Mouse (Mus musculus): ENCODE data around the gene Gm9268. TPM values are rescaled to one million over a fixed set of nuclear protein-coding genes. Genes with fewer than 3 reads are reported as not detected.
"Not testable (repeated sequence)": the region's sequence is repeated elsewhere in the genome, so short reads cannot be mapped to it uniquely, and the experiment has no call there.

Gene Gm9268
- polyA plus RNA-seq (2015; fragmentation: Nextera tagmentation; extraction: Ambion mirVana), result not detected in 2 replicates

DNA sequence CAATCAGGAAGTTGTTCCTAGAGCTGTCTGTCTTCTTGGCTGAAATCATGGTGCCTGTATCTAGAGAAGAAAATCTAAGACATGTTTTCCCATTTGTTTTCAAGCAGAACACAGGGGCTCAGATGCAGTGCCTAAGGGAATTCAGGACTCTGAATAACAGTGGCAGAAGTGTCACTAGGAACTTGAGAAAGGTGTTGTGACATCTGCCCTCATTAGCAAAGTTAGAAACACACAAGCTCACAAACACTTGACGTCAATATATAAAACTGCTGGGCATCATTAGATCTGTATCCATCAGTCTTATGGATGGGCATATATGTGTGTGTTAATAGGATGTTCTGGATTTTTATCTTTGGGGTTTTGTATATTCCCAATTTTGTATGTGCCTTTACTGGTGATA, at the start of gene Gm9268:
Gm9268 (plus strand) TSS at position 301 of the 400 bp plus-strand sequence.
- not testable (repeated sequence) for H3K4me2 ChIP-seq (replicated peaks; ENCODE audit: low read depth); H3K27ac ChIP-seq (ENCODE audit: low read depth, low read length); H3K27me3 ChIP-seq (replicated peaks; ENCODE audit: control insufficient read depth, insufficient read depth, low read length); H3K36me3 ChIP-seq (ENCODE audit: control insufficient read depth, insufficient read depth); H3K9me3 ChIP-seq (ENCODE audit: control insufficient read depth); H3K4me3 ChIP-seq (ENCODE audit: low read depth, low read length); H3K9ac ChIP-seq (ENCODE audit: low read depth, low read length); ATAC-seq; H3K4me1 ChIP-seq (replicated peaks; ENCODE audit: control insufficient read depth, insufficient read depth, low read length)
- no CpG with 5 or more reads among the region's 1 CpGs for WGBS

DNA sequence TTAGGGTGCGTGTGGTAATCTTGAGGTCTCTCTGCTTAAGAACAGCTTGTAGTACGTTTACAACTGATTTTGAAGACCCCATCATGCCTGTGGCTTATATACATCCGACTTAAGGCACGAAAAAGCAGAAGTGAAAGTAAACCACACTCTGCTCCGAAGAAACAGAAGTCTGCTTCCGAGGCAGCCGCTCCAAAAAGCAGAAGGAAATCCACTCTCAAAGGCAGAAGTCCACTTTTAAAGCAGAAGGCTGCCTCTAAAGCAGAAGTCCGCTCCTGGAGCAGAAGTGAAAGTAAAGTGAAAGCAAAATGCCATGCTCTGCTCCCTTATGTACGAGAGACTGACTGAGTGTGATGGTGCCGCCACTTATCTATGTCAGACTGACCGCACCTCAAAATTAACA, 38.5 kb upstream of the Gm9268 start:
- Histone ChIP-seq H3K4me1 (replicated peaks; ENCODE audit: control insufficient read depth, insufficient read depth, low read length) (no peaks in the 10 kb centered on the region), H3K4me3 (ENCODE audit: low read depth, low read length) (no peak overlapping the region), H3K27me3 (replicated peaks; ENCODE audit: control insufficient read depth, insufficient read depth, low read length) (no peaks in the 10 kb centered on the region), H3K9ac (ENCODE audit: low read depth, low read length) (no peak overlapping the region), H3K9me3 (ENCODE audit: control insufficient read depth) (peaks cover 9% of the 10 kb centered on the region; the same call in 1 of the 2 replicates), H3K27ac (ENCODE audit: low read depth, low read length) (no peak overlapping the region), H3K36me3 (ENCODE audit: control insufficient read depth, insufficient read depth) (no peaks in the 10 kb centered on the region), H3K4me2 (replicated peaks; ENCODE audit: low read depth) (no peak overlapping the region)
- TF ChIP-seq CTCF (IDR thresholded peaks at IDR 0.05; ENCODE audit: low read depth), result no peak
- ATAC-seq, result no peak
- 84% methylated on average over 11 of the region's 11 CpGs for WGBS

DNA sequence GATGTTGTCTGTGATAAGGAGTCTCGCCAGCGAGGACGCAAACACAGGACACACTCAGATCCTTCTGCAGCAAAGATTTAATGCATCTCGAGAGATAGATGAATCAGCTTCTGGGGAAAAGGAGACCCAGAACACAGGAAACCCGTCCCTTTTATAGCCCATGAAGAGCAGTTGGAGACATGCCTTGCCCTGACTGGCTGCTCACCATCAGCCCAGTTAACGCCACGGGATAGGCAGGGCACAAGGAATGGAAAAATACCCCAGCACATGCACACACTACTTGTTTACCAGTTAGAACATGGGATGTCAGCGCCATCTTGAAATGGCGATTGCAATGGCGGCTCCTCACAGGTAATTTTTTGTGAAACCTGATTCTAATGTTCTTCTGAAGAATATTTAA, 37.8 kb upstream of the Gm9268 start:
- no peak for ATAC-seq
- Histone ChIP-seq H3K9me3 (ENCODE audit: control insufficient read depth) (peaks cover 9% of the 10 kb centered on the region; the same call in 1 of the 2 replicates), H3K27me3 (replicated peaks; ENCODE audit: control insufficient read depth, insufficient read depth, low read length) (no peaks in the 10 kb centered on the region), H3K9ac (ENCODE audit: low read depth, low read length) (no peak overlapping the region), H3K27ac (ENCODE audit: low read depth, low read length) (no peak overlapping the region), H3K4me2 (replicated peaks; ENCODE audit: low read depth) (no peak overlapping the region), H3K4me3 (ENCODE audit: low read depth, low read length) (no peak overlapping the region), H3K36me3 (ENCODE audit: control insufficient read depth, insufficient read depth) (no peaks in the 10 kb centered on the region), H3K4me1 (replicated peaks; ENCODE audit: control insufficient read depth, insufficient read depth, low read length) (no peaks in the 10 kb centered on the region)
- WGBS, result 88% methylated on average over 10 of the region's 10 CpGs
- no peak for TF ChIP-seq CTCF (IDR thresholded peaks at IDR 0.05; ENCODE audit: low read depth)

DNA sequence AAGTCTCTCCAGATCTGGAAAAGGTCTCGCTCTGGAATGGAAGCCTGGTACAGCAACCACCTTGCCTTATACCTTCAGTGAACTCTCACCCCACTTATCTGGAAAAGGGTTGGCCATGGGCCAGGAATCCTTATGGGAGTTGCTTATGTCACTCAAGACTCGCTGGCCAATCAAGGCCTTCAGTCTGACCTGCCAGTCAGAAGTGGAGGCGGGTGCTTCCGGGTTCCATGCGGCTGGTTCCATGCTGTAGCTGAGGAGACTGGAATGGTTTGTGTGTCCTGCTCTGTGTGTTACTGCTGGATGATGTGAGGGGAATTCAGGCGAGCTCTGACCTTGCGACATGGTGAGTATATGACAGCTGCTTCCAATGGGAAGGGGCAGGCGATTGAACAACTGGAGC, 59.3 kb downstream of the Gm9268 start:
- Histone ChIP-seq H3K36me3 (ENCODE audit: control insufficient read depth, insufficient read depth) (no peaks in the 10 kb centered on the region), H3K4me1 (replicated peaks; ENCODE audit: control insufficient read depth, insufficient read depth, low read length) (no peaks in the 10 kb centered on the region), H3K27ac (ENCODE audit: low read depth, low read length) (no peak overlapping the region), H3K9ac (ENCODE audit: low read depth, low read length) (no peak overlapping the region), H3K4me3 (ENCODE audit: low read depth, low read length) (no peak overlapping the region), H3K27me3 (replicated peaks; ENCODE audit: control insufficient read depth, insufficient read depth, low read length) (no peaks in the 10 kb centered on the region), H3K9me3 (ENCODE audit: control insufficient read depth) (peaks cover 3% of the 10 kb centered on the region; the same call in 1 of the 2 replicates), H3K4me2 (replicated peaks; ENCODE audit: low read depth) (no peak overlapping the region)
- TF ChIP-seq CTCF (IDR thresholded peaks at IDR 0.05; ENCODE audit: low read depth), result no peak
- 90% methylated on average over 8 of the region's 8 CpGs for WGBS
- ATAC-seq, result no peak

Other genes with a start within 250 kb of the Gm9268 start
- gene Vmn2r62, start 225.2 kb upstream of the Gm9268 start, polyA plus RNA-seq (2015; fragmentation: Nextera tagmentation; extraction: Ambion mirVana), result not detected in 2 replicates
- not detected in 2 replicates for gene Gm2381, start 151.5 kb upstream of the Gm9268 start, polyA plus RNA-seq (2015; fragmentation: Nextera tagmentation; extraction: Ambion mirVana)
- not detected in 2 replicates for gene Vmn2r63, start 84.9 kb upstream of the Gm9268 start, polyA plus RNA-seq (2015; fragmentation: Nextera tagmentation; extraction: Ambion mirVana)
- gene Zfp936, start 95.5 kb downstream of the Gm9268 start, polyA plus RNA-seq (2015; fragmentation: Nextera tagmentation; extraction: Ambion mirVana), result not detected in 2 replicates